Mouse (Mus musculus): ENCODE data around the gene Lsm11. TPM values are rescaled to one million over a fixed set of nuclear protein-coding genes. Genes with fewer than 3 reads are reported as not detected.
A peak's percentile ranks its signal among the peaks of the same experiment; 100 is the strongest.

Lsm11 gene
- total and polyA plus RNA-seq, 3 experiments: 2.0 to 4.0 (median 3.4) TPM

GRCm38 (mm10) chr11:45906109-45906786 lies 38.5 kb downstream of the Lsm11 start:
- DNase-seq: no peak
- peaks cover 2% of the 10 kb centered on the region; the same call in 1 of the 2 replicates for H3K36me3 ChIP-seq (ENCODE audit: control insufficient read depth, insufficient read depth, low read length)
- no peak overlapping the region for H3K27ac ChIP-seq
- TF ChIP-seq EP300 (IDR thresholded peaks at IDR 0.05; ENCODE audit: insufficient read depth, low read depth, low read length) (no peak), POLR2A (IDR thresholded peaks at IDR 0.05; ENCODE audit: insufficient read depth, low read depth, low read length) (no peak), CTCF (IDR thresholded peaks at IDR 0.05) (no peak)
- WGBS: 81% methylated on average over 8 of the region's 8 CpGs
- H3K27me3 ChIP-seq (ENCODE audit: control insufficient read depth, insufficient read depth, low read length): no peaks in the 10 kb centered on the region
- no peaks in the 10 kb centered on the region for H3K4me1 ChIP-seq (ENCODE audit: control insufficient read depth, insufficient read depth, low read length)
- no peak overlapping the region for H3K4me3 ChIP-seq
- intact Hi-C loops (cut with DNase I): no loop called here
- peaks cover 1% of the 10 kb centered on the region; the same call in 1 of the 2 replicates for H3K79me2 ChIP-seq (replicated peaks; ENCODE audit: control insufficient read depth, insufficient read depth, low read length)
- H3K9ac ChIP-seq (ENCODE audit: low read depth, low read length): no peak overlapping the region

DNA sequence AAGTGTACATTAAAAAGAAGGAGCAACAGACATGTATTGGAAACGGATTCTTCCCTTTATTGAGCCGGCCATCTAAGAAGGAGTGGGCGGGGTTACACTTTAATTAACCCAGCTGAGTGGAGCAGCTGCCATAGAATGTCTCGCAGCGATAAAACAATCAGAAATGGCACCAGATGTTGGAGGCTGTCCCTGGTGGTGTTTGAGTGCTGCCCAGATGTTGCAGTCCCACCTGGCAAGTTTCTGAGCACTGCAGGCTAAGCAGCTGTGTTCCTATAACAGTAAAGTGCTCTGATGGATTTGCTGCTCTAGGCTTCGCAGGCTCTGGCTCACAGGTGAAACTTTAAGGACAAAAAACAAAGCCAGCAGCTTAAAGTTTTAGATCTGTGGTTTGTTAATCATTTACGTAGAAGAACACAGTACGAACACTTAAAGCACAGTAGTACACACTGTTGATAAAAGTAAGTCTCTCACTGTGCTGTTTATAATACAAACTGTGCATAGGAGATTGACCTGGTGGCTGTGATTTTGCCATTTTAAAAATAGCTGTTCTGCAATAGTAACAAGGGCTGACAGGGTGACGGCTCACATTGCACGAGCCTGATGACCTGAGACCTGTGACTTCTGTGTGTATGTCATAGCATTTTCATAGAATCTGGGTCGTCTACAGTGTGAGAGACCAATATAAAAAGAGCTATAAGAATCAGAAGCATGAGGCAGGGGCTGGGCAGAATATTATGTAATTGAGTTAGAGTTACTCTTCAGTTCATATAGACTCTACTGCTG lies 44.3 kb downstream of the Lsm11 start:
- intact Hi-C loops (cut with DNase I): no loop called here
- no peak for TF ChIP-seq EP300 (IDR thresholded peaks at IDR 0.05; ENCODE audit: insufficient read depth, low read depth, low read length)
- no peak for TF ChIP-seq POLR2A (IDR thresholded peaks at IDR 0.05; ENCODE audit: insufficient read depth, low read depth, low read length)
- no peaks in the 10 kb centered on the region for H3K27me3 ChIP-seq (ENCODE audit: control insufficient read depth, insufficient read depth, low read length)
- no peak overlapping the region for H3K4me3 ChIP-seq
- peaks cover 1% of the 10 kb centered on the region for H3K4me1 ChIP-seq (ENCODE audit: control insufficient read depth, insufficient read depth, low read length)
- 0 out of 2 replicates have a peak overlapping the region, but pooled peaks have one; percentile 44 for H3K9ac ChIP-seq (ENCODE audit: low read depth, low read length)
- peak in 1 of 2 experiments; percentile 20 for DNase-seq
- H3K36me3 ChIP-seq (ENCODE audit: control insufficient read depth, insufficient read depth, low read length): peaks cover 2% of the 10 kb centered on the region; the same call in 1 of the 2 replicates
- H3K79me2 ChIP-seq (replicated peaks; ENCODE audit: control insufficient read depth, insufficient read depth, low read length): 0 out of 2 replicates have a peak, but pooled peaks cover 1% of the 10 kb centered on the region
- peak overlapping the region; percentile 66 for H3K27ac ChIP-seq
- 61% methylated on average over 11 of the region's 11 CpGs for WGBS

DNA sequence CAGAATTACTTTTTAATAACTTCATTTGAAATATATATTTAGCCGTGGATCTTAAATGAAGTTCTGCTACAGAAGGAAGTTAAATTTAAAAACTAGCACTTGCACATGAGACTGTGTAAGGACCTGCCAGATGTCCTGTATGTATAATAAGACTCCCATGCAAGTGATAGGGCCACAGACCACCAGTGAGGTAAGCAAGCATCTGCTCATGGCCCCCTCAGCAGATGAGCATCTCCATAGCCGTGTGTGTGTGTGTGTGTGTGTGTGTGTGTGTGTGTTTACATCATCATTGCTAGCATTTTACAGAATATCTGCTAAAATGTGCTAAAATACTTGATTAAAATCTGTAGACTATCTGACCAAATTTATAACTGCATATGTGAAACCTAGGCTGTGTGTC lies 47.3 kb downstream of the Lsm11 start:
- H3K27ac ChIP-seq: no peak overlapping the region
- intact Hi-C loops (cut with DNase I): no loop called here
- H3K4me3 ChIP-seq: no peak overlapping the region
- TF ChIP-seq POLR2A (IDR thresholded peaks at IDR 0.05; ENCODE audit: insufficient read depth, low read depth, low read length) (no peak), CTCF (IDR thresholded peaks at IDR 0.05) (no peak), EP300 (IDR thresholded peaks at IDR 0.05; ENCODE audit: insufficient read depth, low read depth, low read length) (no peak)
- H3K36me3 ChIP-seq (ENCODE audit: control insufficient read depth, insufficient read depth, low read length): peaks cover 2% of the 10 kb centered on the region; the same call in 1 of the 2 replicates
- H3K4me1 ChIP-seq (ENCODE audit: control insufficient read depth, insufficient read depth, low read length): peaks cover 1% of the 10 kb centered on the region
- H3K27me3 ChIP-seq (ENCODE audit: control insufficient read depth, insufficient read depth, low read length): no peaks in the 10 kb centered on the region
- WGBS: 82% methylated on average over 2 of the region's 2 CpGs
- H3K79me2 ChIP-seq (replicated peaks; ENCODE audit: control insufficient read depth, insufficient read depth, low read length): no peaks in the 10 kb centered on the region
- H3K9ac ChIP-seq (ENCODE audit: low read depth, low read length): no peak overlapping the region
- DNase-seq: no peak

DNA sequence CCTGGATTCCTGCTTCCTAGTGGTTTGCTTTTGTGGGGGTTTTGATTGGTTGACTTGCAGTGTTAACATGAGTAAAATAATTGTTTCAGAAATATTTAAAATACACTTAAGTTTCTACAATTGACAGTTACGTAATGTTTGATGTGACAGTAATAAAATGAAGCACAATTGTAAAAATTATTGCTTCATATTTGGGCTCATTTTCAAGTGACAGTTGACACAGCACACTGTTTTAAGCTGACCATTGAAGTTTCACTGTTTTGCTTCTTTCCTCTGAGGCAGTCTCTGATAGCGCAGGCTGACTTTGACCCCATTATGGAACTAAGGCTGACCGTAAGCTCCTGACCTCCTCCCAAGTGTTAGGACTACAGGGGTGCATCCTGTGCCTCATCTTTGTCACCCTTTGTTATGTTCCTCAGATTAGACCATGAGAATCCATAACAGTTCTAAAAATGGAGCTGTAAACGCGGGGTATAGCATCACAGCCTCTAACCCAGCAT lies 51.8 kb downstream of the Lsm11 start:
- Histone ChIP-seq H3K27me3 (ENCODE audit: control insufficient read depth, insufficient read depth, low read length) (no peaks in the 10 kb centered on the region), H3K4me1 (ENCODE audit: control insufficient read depth, insufficient read depth, low read length) (peaks cover 1% of the 10 kb centered on the region), H3K36me3 (ENCODE audit: control insufficient read depth, insufficient read depth, low read length) (no peaks in the 10 kb centered on the region), H3K9ac (ENCODE audit: low read depth, low read length) (no peak overlapping the region), H3K27ac (no peak overlapping the region), H3K79me2 (replicated peaks; ENCODE audit: control insufficient read depth, insufficient read depth, low read length) (no peaks in the 10 kb centered on the region), H3K4me3 (no peak overlapping the region)
- WGBS: 87% methylated on average over 5 of the region's 5 CpGs
- no peak for TF ChIP-seq CTCF (IDR thresholded peaks at IDR 0.05)
- DNase-seq: no peak
- intact Hi-C loops (cut with DNase I): no loop called here

DNA sequence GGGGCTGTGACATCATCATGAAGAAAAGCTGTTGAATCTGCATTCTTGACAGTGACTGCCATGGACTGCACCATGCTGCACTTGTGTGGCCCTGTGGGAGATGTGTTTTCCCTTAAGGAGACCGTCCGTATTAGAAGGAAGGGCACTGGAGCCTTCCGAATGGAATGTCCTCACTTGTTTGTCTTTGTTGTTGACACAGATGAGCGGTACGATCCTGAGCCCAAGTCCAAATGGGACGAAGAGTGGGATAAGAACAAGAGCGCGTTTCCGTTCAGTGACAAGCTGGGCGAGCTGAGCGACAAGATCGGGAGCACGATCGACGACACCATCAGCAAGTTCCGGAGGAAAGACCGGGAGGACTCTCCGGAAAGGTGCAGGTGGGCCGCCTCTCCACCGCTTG lies 54.3 kb downstream of the Lsm11 start:
- intact Hi-C loops (cut with DNase I): no loop called here
- 90% methylated on average over 20 of the region's 20 CpGs for WGBS
- no peaks in the 10 kb centered on the region for H3K36me3 ChIP-seq (ENCODE audit: control insufficient read depth, insufficient read depth, low read length)

DNA sequence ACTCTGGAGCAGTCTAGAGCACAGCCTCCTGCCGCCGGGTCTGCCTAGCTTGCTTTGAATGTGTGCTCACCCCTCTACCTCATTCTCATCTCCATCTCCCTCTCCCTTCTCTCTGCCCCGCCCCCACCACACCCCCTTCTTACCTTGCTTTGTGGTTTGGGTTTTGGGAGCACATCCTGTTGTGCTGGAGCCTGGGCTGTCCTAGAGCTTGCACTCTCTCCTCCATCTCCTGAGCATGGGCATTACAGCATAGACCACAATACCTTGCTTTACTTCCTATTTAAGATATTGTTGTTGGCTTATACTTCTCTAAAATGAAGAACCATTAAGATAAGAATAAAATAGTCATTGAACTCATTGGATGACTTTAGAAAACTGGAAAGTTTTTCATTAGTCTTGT lies 54.8 kb downstream of the Lsm11 start:
- Histone ChIP-seq H3K4me1 (ENCODE audit: control insufficient read depth, insufficient read depth, low read length) (no peaks in the 10 kb centered on the region), H3K27ac (no peak overlapping the region), H3K9ac (ENCODE audit: low read depth, low read length) (no peak overlapping the region), H3K27me3 (ENCODE audit: control insufficient read depth, insufficient read depth, low read length) (no peaks in the 10 kb centered on the region), H3K36me3 (ENCODE audit: control insufficient read depth, insufficient read depth, low read length) (no peaks in the 10 kb centered on the region), H3K79me2 (replicated peaks; ENCODE audit: control insufficient read depth, insufficient read depth, low read length) (no peaks in the 10 kb centered on the region), H3K4me3 (no peak overlapping the region)
- intact Hi-C loops (cut with DNase I): loop anchor here (10.0 kb wide), 2 partner anchors 135 to 885 kb away; no protein-coding TSS in a partner anchor
- no peak for TF ChIP-seq CTCF (IDR thresholded peaks at IDR 0.05)
- TF ChIP-seq EP300 (IDR thresholded peaks at IDR 0.05; ENCODE audit: insufficient read depth, low read depth, low read length): no peak
- TF ChIP-seq POLR2A (IDR thresholded peaks at IDR 0.05; ENCODE audit: insufficient read depth, low read depth, low read length): no peak
- WGBS: 83% methylated on average over 3 of the region's 3 CpGs
- no peak for DNase-seq

More for the DNA sequence above, 54.3 kb downstream of the Lsm11 start:
- Histone ChIP-seq H3K79me2 (replicated peaks; ENCODE audit: control insufficient read depth, insufficient read depth, low read length) (no peaks in the 10 kb centered on the region), H3K27me3 (ENCODE audit: control insufficient read depth, insufficient read depth, low read length) (no peaks in the 10 kb centered on the region), H3K9ac (ENCODE audit: low read depth, low read length) (no peak overlapping the region), H3K27ac (no peak overlapping the region), H3K4me1 (ENCODE audit: control insufficient read depth, insufficient read depth, low read length) (no peaks in the 10 kb centered on the region), H3K4me3 (no peak overlapping the region)
- TF ChIP-seq CTCF (IDR thresholded peaks at IDR 0.05): no peak
- DNase-seq: no peak

Data from heart, adult 2 months (tissue).